Mouse (Mus musculus) lung, embryonic 14.5 days (tissue): Measurements from ENCODE around the gene Aqp2. TPM values are rescaled to one million over a fixed set of nuclear protein-coding genes. Genes with fewer than 3 reads are reported as not detected.
A peak's percentile ranks its signal among the peaks of the same experiment; 100 is the strongest.

Experiments used
- ATAC-seq: fragments of 200-750 bp; cut with Nextera tagmentation; 2 replicates; pipeline ENCODE4 v1.8.0; 2017; ENCODE audit warnings: mild to moderate bottlenecking, moderate TSS enrichment, moderate library complexity; ENCODE audit not compliant: insufficient read depth
- DNase-seq: peaks from one replicate; pipeline ENCODE4 v3.0.0-alpha.2; 2015
- H3K27ac ChIP-seq: fragments of 300-500 bp; sonication (generic); 2 replicates; pipeline ENCODE4 v1.5.1; 2014; ENCODE audit warnings: low read depth, mild to moderate bottlenecking, moderate library complexity
- H3K27me3 ChIP-seq: fragments of 300-500 bp; sonication (generic); 2 replicates; pipeline ENCODE4 v1.6.1; 2014; ENCODE audit warnings: low read length, control low read depth; ENCODE audit not compliant: insufficient read depth
- H3K36me3 ChIP-seq: fragments of 300-500 bp; sonication (generic); 2 replicates; pipeline ENCODE4 v1.6.1; 2014; ENCODE audit warnings: control low read depth; ENCODE audit not compliant: insufficient read depth
- H3K4me1 ChIP-seq: fragments of 300-500 bp; sonication (generic); 2 replicates; pipeline ENCODE4 v1.6.1; 2014; ENCODE audit warnings: antibody characterized with exemption, control low read depth; ENCODE audit not compliant: insufficient read depth
- H3K4me2 ChIP-seq: fragments of 300-500 bp; sonication (generic); 2 replicates; pipeline ENCODE4 v1.6.1; 2014; ENCODE audit warnings: mild to moderate bottlenecking
- H3K4me3 ChIP-seq: fragments of 300-500 bp; sonication (generic); 2 replicates; pipeline ENCODE4 v1.5.1; 2014; ENCODE audit warnings: low read depth, low read length
- H3K9ac ChIP-seq: fragments of 300-500 bp; sonication (generic); 2 replicates; pipeline ENCODE4 v1.6.1; 2014
- H3K9me3 ChIP-seq: fragments of 300-500 bp; sonication (generic); 2 replicates; pipeline ENCODE4 v1.6.1; 2016; ENCODE audit warnings: low read depth, low read length, control low read depth
- CTCF ChIP-seq: IDR thresholded peaks from 2 replicates; pipeline ENCODE4 v1.5.1; 2016; ENCODE audit warnings: antibody characterized with exemption, low read depth
- WGBS: fragments of 180-500 bp; shearing (Covaris S2); extraction: QIAGEN DNeasy Blood & Tissue Kit; methylation state at CpG from one replicate; pipeline ENCODE4 v1.1.7; 2014; 5-methylcytosine and 5-hydroxymethylcytosine counted together
- polyA plus RNA-seq: library from polyadenylated mRNA; unstranded; fragments of >200 nt; fragmentation: Nextera tagmentation; extraction: Ambion mirVana; gene quantifications from 2 replicates; pipeline ENCODE4 v1.2.1, GENCODE M21; 2014

Gene Aqp2
- polyA plus RNA-seq, 1 experiment from 2014 or later = not detected

- no peak overlapping the region for H3K4me2 ChIP-seq
- H3K4me1 ChIP-seq = no peaks in the 10 kb centered on the region
- H3K9ac ChIP-seq = no peak overlapping the region
- no peak overlapping the region for H3K4me3 ChIP-seq
- no peaks in the 10 kb centered on the region; the same call in 1 of the 2 replicates for H3K27me3 ChIP-seq
- no peaks in the 10 kb centered on the region for H3K36me3 ChIP-seq
- whole genome bisulfite sequencing = 19% methylated on average over 10 of the region's 10 CpGs
- no peak for ATAC-seq
- TF ChIP-seq CTCF = no peak
- no peak for DNase-seq
- no peak overlapping the region for H3K27ac ChIP-seq
- H3K9me3 ChIP-seq = no peaks in the 10 kb centered on the region
Measured at GRCm38 (mm10) chr15:99607388-99608113, 28.7 kb downstream of the Aqp2 start.

GRCm38 (mm10) chr15:99608382-99609125 is 29.7 kb downstream of the Aqp2 start:
- DNase-seq (no peak), ATAC-seq (no peak)
- Histone ChIP-seq H3K4me1 (no peaks in the 10 kb centered on the region), H3K9me3 (no peaks in the 10 kb centered on the region), H3K36me3 (no peaks in the 10 kb centered on the region), H3K9ac (no peak overlapping the region), H3K4me2 (no peak overlapping the region), H3K27me3 (no peaks in the 10 kb centered on the region), H3K4me3 (no peak overlapping the region), H3K27ac (no peak overlapping the region)
- TF ChIP-seq CTCF = no peak
- 66% methylated on average over 13 of the region's 13 CpGs for WGBS

DNA sequence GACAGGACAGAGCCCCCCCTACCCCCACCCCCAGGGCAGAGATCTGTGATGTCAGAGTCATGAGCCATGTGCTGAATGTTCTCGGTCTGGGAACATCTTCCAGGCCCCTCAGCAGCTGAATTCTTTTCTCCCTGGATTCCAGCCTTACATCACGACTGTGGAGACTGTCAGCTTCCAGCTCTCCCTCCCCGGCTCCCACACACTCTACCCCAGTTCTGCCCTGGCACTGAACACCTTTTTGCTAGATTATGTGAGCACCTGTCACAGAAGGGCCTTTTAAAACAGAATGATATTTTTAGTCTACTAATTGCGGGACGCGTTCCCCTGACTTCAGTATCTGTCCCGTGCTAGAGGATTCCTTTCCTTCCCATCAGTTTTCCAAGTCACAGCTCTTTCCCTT is 32.7 kb downstream of the Aqp2 start:
- ATAC-seq (no peak), DNase-seq (no peak)
- no peaks in the 10 kb centered on the region for H3K9me3 ChIP-seq
- H3K4me3 ChIP-seq = no peak overlapping the region
- no peak overlapping the region for H3K27ac ChIP-seq
- H3K4me1 ChIP-seq = peaks cover 11% of the 10 kb centered on the region
- 58% methylated on average over 7 of the region's 7 CpGs for WGBS
- no peak overlapping the region for H3K9ac ChIP-seq
- TF ChIP-seq CTCF = no peak
- no peaks in the 10 kb centered on the region for H3K36me3 ChIP-seq
- H3K4me2 ChIP-seq = no peak overlapping the region
- H3K27me3 ChIP-seq = 0 out of 2 replicates have a peak, but pooled peaks cover 6% of the 10 kb centered on the region

- Histone ChIP-seq H3K9me3 (no peaks in the 10 kb centered on the region), H3K4me2 (no peak overlapping the region), H3K4me1 (peaks cover 11% of the 10 kb centered on the region), H3K27ac (no peak overlapping the region), H3K4me3 (no peak overlapping the region), H3K27me3 (0 out of 2 replicates have a peak, but pooled peaks cover 6% of the 10 kb centered on the region), H3K9ac (no peak overlapping the region), H3K36me3 (no peaks in the 10 kb centered on the region)
- ATAC-seq = peak; percentile 48
- 55% methylated on average over 13 of the region's 13 CpGs for WGBS
- TF ChIP-seq CTCF = no peak
- DNase-seq = no peak
Measured at GRCm38 (mm10) chr15:99614273-99614672, 35.4 kb downstream of the Aqp2 start.

DNA sequence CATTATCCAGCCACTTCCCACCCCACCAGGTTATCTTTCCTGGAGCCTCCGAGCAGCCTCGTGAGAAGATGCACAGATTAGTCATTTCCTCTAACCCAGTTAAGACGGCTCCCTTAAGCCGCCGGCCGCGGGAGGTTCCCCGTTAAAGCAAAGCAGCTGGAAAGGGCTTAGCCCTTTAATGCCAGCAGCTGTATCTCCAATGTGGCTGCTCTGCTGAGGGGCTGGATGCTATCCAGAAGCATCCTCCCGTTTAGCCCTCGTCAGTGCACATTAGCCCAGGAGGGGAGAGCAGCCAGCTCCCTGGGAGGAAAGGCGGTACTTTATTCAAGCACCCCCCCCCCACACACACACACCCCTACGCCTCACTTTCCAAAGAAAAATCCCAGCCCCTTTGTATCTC is 35.9 kb downstream of the Aqp2 start:
- no peak for TF ChIP-seq CTCF
- H3K27ac ChIP-seq = peak overlapping the region; percentile 63
- peaks cover 11% of the 10 kb centered on the region for H3K4me1 ChIP-seq
- H3K36me3 ChIP-seq = peaks cover 5% of the 10 kb centered on the region
- no peaks in the 10 kb centered on the region for H3K9me3 ChIP-seq
- peak; percentile 84 for DNase-seq
- no peak overlapping the region for H3K9ac ChIP-seq
- ATAC-seq = peak; percentile 75
- WGBS = 4% methylated on average over 12 of the region's 12 CpGs
- peak overlapping the region; percentile 10; the same call in 1 of the 2 replicates for H3K4me2 ChIP-seq
- 0 out of 2 replicates have a peak, but pooled peaks cover 6% of the 10 kb centered on the region for H3K27me3 ChIP-seq
- no peak overlapping the region for H3K4me3 ChIP-seq

- H3K27me3 ChIP-seq = 0 out of 2 replicates have a peak, but pooled peaks cover 6% of the 10 kb centered on the region
- no peak for TF ChIP-seq CTCF
- peak overlapping the region; percentile 63 for H3K27ac ChIP-seq
Measured at GRCm38 (mm10) chr15:99615246-99615645, 36.4 kb downstream of the Aqp2 start.

DNA sequence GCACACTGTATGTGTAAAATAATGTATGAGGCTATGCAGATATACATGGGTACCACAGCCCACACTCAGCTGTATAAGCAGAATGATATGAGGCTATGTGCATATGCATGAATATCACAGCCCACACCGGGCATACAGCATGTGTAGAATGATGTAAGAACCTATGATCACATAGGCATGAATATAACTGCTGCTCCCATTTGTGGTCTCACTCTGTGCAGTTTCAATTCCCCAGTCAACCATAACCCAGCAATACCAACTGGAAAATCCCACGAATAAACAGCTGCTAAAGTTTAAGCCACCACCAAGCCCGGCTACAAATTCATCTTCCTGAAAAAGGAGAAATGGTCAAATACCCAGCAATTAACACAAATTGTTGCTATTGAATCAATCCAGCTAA is 39.7 kb downstream of the Aqp2 start:
- H3K9me3 ChIP-seq = no peaks in the 10 kb centered on the region
- no peak overlapping the region for H3K27ac ChIP-seq
- WGBS = 87% methylated on average over 3 of the region's 3 CpGs
- peaks cover 11% of the 10 kb centered on the region for H3K4me1 ChIP-seq
- H3K4me2 ChIP-seq = no peak overlapping the region
- TF ChIP-seq CTCF = no peak
- ATAC-seq (no peak), DNase-seq (no peak)
- no peak overlapping the region for H3K4me3 ChIP-seq
- no peak overlapping the region for H3K9ac ChIP-seq
- H3K27me3 ChIP-seq = 0 out of 2 replicates have a peak, but pooled peaks cover 6% of the 10 kb centered on the region
- peaks cover 39% of the 10 kb centered on the region for H3K36me3 ChIP-seq

More at GRCm38 (mm10) chr15:99615246-99615645, 36.4 kb downstream of the Aqp2 start:
- DNase-seq (peak; percentile 58), ATAC-seq (peak; percentile 66; the same call in 1 of the 2 replicates)
- Histone ChIP-seq H3K4me2 (no peak overlapping the region; the same call in 1 of the 2 replicates), H3K36me3 (peaks cover 9% of the 10 kb centered on the region), H3K4me1 (peaks cover 11% of the 10 kb centered on the region), H3K9ac (no peak overlapping the region), H3K9me3 (no peaks in the 10 kb centered on the region), H3K4me3 (no peak overlapping the region)
- 27% methylated on average over 9 of the region's 9 CpGs for WGBS
